Mouse (Mus musculus): ENCODE measurements around the gene Homer2. TPM values are rescaled to one million over a fixed set of nuclear protein-coding genes. Genes with fewer than 3 reads are reported as not detected.

The Homer2 gene
- 19.5 and 21.9 TPM in 2 replicates for polyA plus RNA-seq (2014; fragmentation: Nextera tagmentation; extraction: Ambion mirVana)

GRCm38 (mm10) chr7:81707471-81708140, at the start of gene Homer2:
TSS of gene Homer2 (minus strand) at chr7:81707527.
- Histone ChIP-seq H3K9me3 (ENCODE audit: control insufficient read depth, low read depth, low read length) (peaks cover 4% of the 10 kb centered on the region; the same call in 1 of the 2 replicates), H3K27ac (ENCODE audit: low read length) (peak within 1 kb of the TSS; percentile 58; the same call in 1 of the 2 replicates), H3K27me3 (ENCODE audit: control insufficient read depth, insufficient read depth, low read length) (0 out of 2 replicates have a peak, but pooled peaks cover 2% of the 10 kb centered on the region), H3K4me1 (ENCODE audit: control insufficient read depth, insufficient read depth, low read length) (peaks cover 6% of the 10 kb centered on the region; the same call in 1 of the 2 replicates), H3K4me3 (ENCODE audit: low read depth, low read length) (peak within 1 kb of the TSS; percentile 51), H3K36me3 (ENCODE audit: control insufficient read depth, insufficient read depth, low read length) (no peaks in the 10 kb centered on the region), H3K4me2 (replicated peaks; ENCODE audit: low read depth, low read length) (peak within 1 kb of the TSS; percentile 90), H3K9ac (replicated peaks; ENCODE audit: low read depth, low read length) (peak within 1 kb of the TSS; percentile 58)
- ATAC-seq (ENCODE audit: insufficient number of reproducible peaks, insufficient read depth, low FRiP score, low read depth) = no peak
- WGBS = 57% methylated on average over 14 of the region's 14 CpGs

- Histone ChIP-seq H3K4me2 (replicated peaks; ENCODE audit: low read depth, low read length) (no peak overlapping the region), H3K27me3 (ENCODE audit: control insufficient read depth, insufficient read depth, low read length) (no peaks in the 10 kb centered on the region), H3K9me3 (ENCODE audit: control insufficient read depth, low read depth, low read length) (no peaks in the 10 kb centered on the region), H3K9ac (replicated peaks; ENCODE audit: low read depth, low read length) (no peak overlapping the region), H3K4me1 (ENCODE audit: control insufficient read depth, insufficient read depth, low read length) (no peaks in the 10 kb centered on the region), H3K4me3 (ENCODE audit: low read depth, low read length) (no peak overlapping the region), H3K36me3 (ENCODE audit: control insufficient read depth, insufficient read depth, low read length) (no peaks in the 10 kb centered on the region), H3K27ac (ENCODE audit: low read length) (no peak overlapping the region)
- 77% methylated on average over 3 of the region's 3 CpGs for WGBS
- ATAC-seq (ENCODE audit: insufficient number of reproducible peaks, insufficient read depth, low FRiP score, low read depth) = no peak
These were observed 40.6 kb upstream of the Homer2 start for GRCm38 (mm10) chr7:81747956-81748355.

GRCm38 (mm10) chr7:81744145-81744544, 36.8 kb upstream of the Homer2 start:
- Histone ChIP-seq H3K36me3 (ENCODE audit: control insufficient read depth, insufficient read depth, low read length) (no peaks in the 10 kb centered on the region), H3K4me2 (replicated peaks; ENCODE audit: low read depth, low read length) (no peak overlapping the region), H3K4me1 (ENCODE audit: control insufficient read depth, insufficient read depth, low read length) (no peaks in the 10 kb centered on the region), H3K9me3 (ENCODE audit: control insufficient read depth, low read depth, low read length) (no peaks in the 10 kb centered on the region), H3K9ac (replicated peaks; ENCODE audit: low read depth, low read length) (no peak overlapping the region), H3K27ac (ENCODE audit: low read length) (no peak overlapping the region), H3K4me3 (ENCODE audit: low read depth, low read length) (no peak overlapping the region), H3K27me3 (ENCODE audit: control insufficient read depth, insufficient read depth, low read length) (no peaks in the 10 kb centered on the region)
- WGBS = 71% methylated on average over 4 of the region's 4 CpGs
- no peak for ATAC-seq (ENCODE audit: insufficient number of reproducible peaks, insufficient read depth, low FRiP score, low read depth)

- Histone ChIP-seq H3K4me2 (replicated peaks; ENCODE audit: low read depth, low read length) (no peak overlapping the region), H3K4me1 (ENCODE audit: control insufficient read depth, insufficient read depth, low read length) (no peaks in the 10 kb centered on the region), H3K27me3 (ENCODE audit: control insufficient read depth, insufficient read depth, low read length) (no peaks in the 10 kb centered on the region), H3K4me3 (ENCODE audit: low read depth, low read length) (no peak overlapping the region), H3K9me3 (ENCODE audit: control insufficient read depth, low read depth, low read length) (no peaks in the 10 kb centered on the region), H3K36me3 (ENCODE audit: control insufficient read depth, insufficient read depth, low read length) (no peaks in the 10 kb centered on the region), H3K27ac (ENCODE audit: low read length) (no peak overlapping the region), H3K9ac (replicated peaks; ENCODE audit: low read depth, low read length) (no peak overlapping the region)
- WGBS = 83% methylated on average over 7 of the region's 7 CpGs
- no peak for ATAC-seq (ENCODE audit: insufficient number of reproducible peaks, insufficient read depth, low FRiP score, low read depth)
These were observed 32.7 kb upstream of the Homer2 start for GRCm38 (mm10) chr7:81740010-81740409.

DNA sequence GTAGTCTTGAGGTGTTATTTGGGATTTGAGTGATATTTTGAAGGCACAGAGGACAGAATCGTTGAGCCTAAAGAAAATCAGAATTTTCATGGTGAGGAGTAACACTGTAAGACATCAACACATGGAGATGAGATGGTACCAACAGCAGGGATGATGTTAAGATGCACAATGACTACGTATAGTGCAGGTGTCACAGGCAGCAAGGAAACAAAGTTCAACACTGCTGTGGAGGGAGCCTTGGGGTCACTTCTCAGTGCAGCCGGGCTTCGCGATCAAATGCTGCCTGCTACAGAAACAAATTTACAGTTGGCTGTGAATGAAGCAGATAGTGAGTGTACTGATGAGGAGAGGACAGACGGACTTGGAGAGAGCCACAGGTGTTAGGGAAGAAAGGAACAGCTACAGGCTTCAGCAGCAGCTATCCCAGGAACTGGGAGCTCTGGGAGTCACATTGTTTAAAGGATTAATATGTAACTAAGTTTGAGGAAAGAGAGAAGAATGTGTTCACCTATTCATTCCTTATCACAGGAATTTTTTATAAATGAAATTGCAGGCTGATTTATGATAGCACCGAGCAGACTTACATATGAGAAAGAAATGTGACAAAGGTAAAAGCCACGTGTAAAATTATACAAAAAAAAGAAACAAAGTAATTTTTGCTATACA, 31.5 kb upstream of the Homer2 start:
- WGBS = 53% methylated on average over 8 of the region's 8 CpGs
- H3K4me3 ChIP-seq (ENCODE audit: low read depth, low read length) = no peak overlapping the region
- ATAC-seq (ENCODE audit: insufficient number of reproducible peaks, insufficient read depth, low FRiP score, low read depth) = no peak
- H3K4me1 ChIP-seq (ENCODE audit: control insufficient read depth, insufficient read depth, low read length) = no peaks in the 10 kb centered on the region
- no peaks in the 10 kb centered on the region for H3K9me3 ChIP-seq (ENCODE audit: control insufficient read depth, low read depth, low read length)
- no peak overlapping the region for H3K4me2 ChIP-seq (replicated peaks; ENCODE audit: low read depth, low read length)
- H3K27me3 ChIP-seq (ENCODE audit: control insufficient read depth, insufficient read depth, low read length) = no peaks in the 10 kb centered on the region
- no peak overlapping the region for H3K27ac ChIP-seq (ENCODE audit: low read length)
- no peaks in the 10 kb centered on the region for H3K36me3 ChIP-seq (ENCODE audit: control insufficient read depth, insufficient read depth, low read length)
- no peak overlapping the region for H3K9ac ChIP-seq (replicated peaks; ENCODE audit: low read depth, low read length)

DNA sequence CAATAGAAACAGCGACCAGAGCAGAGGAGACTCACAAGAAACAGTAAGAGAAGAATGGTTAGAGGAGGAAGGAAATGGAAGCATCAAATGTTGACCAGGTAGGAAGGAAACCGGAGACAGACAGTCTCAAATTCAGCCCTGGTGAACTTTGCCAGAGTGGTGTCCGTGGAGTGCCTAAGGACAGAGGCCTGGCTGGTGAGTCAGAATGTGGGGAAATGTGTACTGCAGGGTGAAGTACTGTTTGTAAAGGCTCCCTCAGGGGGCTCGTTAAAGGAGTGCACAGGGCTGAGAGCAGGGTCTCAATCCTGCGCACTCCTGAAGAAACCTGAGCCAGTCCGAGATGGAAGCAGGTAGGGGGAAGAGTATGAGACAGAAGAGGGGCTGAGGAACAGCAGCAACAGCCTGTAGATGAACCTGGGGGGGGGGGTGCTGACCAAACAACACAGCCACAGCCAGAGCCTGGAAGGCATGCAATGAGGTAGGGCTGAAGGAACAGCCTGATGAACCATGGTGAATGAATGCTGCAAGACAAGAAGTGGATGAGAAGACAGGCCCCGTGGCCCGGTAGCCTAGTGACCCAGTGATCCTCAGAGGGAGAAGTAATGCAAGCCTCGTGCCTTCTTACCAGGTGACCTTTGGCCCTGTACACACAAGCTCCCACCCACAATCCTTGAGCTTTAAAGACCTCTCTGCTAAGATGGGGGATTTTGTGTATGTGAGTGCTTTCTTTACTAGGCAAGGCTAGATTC, 28.1 kb upstream of the Homer2 start:
- Histone ChIP-seq H3K27me3 (ENCODE audit: control insufficient read depth, insufficient read depth, low read length) (no peaks in the 10 kb centered on the region), H3K27ac (ENCODE audit: low read length) (no peak overlapping the region), H3K9me3 (ENCODE audit: control insufficient read depth, low read depth, low read length) (no peaks in the 10 kb centered on the region), H3K4me3 (ENCODE audit: low read depth, low read length) (no peak overlapping the region), H3K4me1 (ENCODE audit: control insufficient read depth, insufficient read depth, low read length) (no peaks in the 10 kb centered on the region), H3K4me2 (replicated peaks; ENCODE audit: low read depth, low read length) (no peak overlapping the region), H3K9ac (replicated peaks; ENCODE audit: low read depth, low read length) (no peak overlapping the region), H3K36me3 (ENCODE audit: control insufficient read depth, insufficient read depth, low read length) (no peaks in the 10 kb centered on the region)
- 56% methylated on average over 9 of the region's 9 CpGs for WGBS
- no peak for ATAC-seq (ENCODE audit: insufficient number of reproducible peaks, insufficient read depth, low FRiP score, low read depth)

GRCm38 (mm10) chr7:81732183-81733089, 25.1 kb upstream of the Homer2 start:
- no peaks in the 10 kb centered on the region for H3K9me3 ChIP-seq (ENCODE audit: control insufficient read depth, low read depth, low read length)
- H3K9ac ChIP-seq (replicated peaks; ENCODE audit: low read depth, low read length) = no peak overlapping the region
- no peak for ATAC-seq (ENCODE audit: insufficient number of reproducible peaks, insufficient read depth, low FRiP score, low read depth)
- no peaks in the 10 kb centered on the region for H3K27me3 ChIP-seq (ENCODE audit: control insufficient read depth, insufficient read depth, low read length)
- no peak overlapping the region for H3K27ac ChIP-seq (ENCODE audit: low read length)
- no peaks in the 10 kb centered on the region for H3K4me1 ChIP-seq (ENCODE audit: control insufficient read depth, insufficient read depth, low read length)
- 82% methylated on average over 12 of the region's 12 CpGs for WGBS
- H3K36me3 ChIP-seq (ENCODE audit: control insufficient read depth, insufficient read depth, low read length) = no peaks in the 10 kb centered on the region
- H3K4me2 ChIP-seq (replicated peaks; ENCODE audit: low read depth, low read length) = no peak overlapping the region
- H3K4me3 ChIP-seq (ENCODE audit: low read depth, low read length) = no peak overlapping the region

- Histone ChIP-seq H3K4me3 (ENCODE audit: low read depth, low read length) (no peak overlapping the region), H3K27me3 (ENCODE audit: control insufficient read depth, insufficient read depth, low read length) (no peaks in the 10 kb centered on the region), H3K9me3 (ENCODE audit: control insufficient read depth, low read depth, low read length) (no peaks in the 10 kb centered on the region), H3K36me3 (ENCODE audit: control insufficient read depth, insufficient read depth, low read length) (no peaks in the 10 kb centered on the region), H3K4me2 (replicated peaks; ENCODE audit: low read depth, low read length) (no peak overlapping the region), H3K9ac (replicated peaks; ENCODE audit: low read depth, low read length) (no peak overlapping the region), H3K4me1 (ENCODE audit: control insufficient read depth, insufficient read depth, low read length) (no peaks in the 10 kb centered on the region), H3K27ac (ENCODE audit: low read length) (no peak overlapping the region)
- ATAC-seq (ENCODE audit: insufficient number of reproducible peaks, insufficient read depth, low FRiP score, low read depth) = no peak
- WGBS = 84% methylated on average over 6 of the region's 6 CpGs
These were observed 23.9 kb upstream of the Homer2 start for GRCm38 (mm10) chr7:81731181-81731651.

Measured in stomach, embryonic 14.5 days (tissue).